Mouse (Mus musculus) testis, adult 2 months (tissue): ENCODE data around the gene Rexo1.

Experiments used
- CTCF ChIP-seq: fragments of 200-500 bp; IDR thresholded peaks from 2 replicates; pipeline ENCODE4 v1.5.1; 2012; ENCODE audit warnings: low read depth, mild to moderate bottlenecking, inconsistent platforms, low read length, moderate library complexity; ENCODE audit not compliant: control insufficient read depth, insufficient read depth, insufficient replicate concordance
- POLR2A ChIP-seq: fragments of 200-500 bp; IDR thresholded peaks from 2 replicates; pipeline ENCODE4 v1.6.1; 2012; ENCODE audit warnings: low read depth, mild to moderate bottlenecking, inconsistent platforms, low read length, moderate library complexity; ENCODE audit not compliant: control insufficient read depth

DNA sequence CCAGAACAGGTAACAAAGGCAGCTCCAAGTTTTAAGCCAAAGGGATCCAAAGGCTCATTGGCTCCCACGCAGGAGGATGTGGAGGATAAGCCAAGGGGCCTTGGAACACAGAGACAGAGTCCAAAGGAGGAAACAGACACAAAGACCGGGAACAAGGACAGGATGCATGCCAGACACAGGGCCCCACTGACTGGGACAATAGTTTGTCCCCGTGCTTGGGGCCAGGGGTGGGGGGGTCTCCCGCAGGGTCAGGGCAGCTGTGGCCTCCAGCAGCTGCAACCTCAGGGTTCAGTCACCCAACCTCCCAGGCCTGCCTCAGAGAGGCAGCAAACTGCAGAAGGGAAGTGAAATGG is 25.9 kb upstream of the Rexo1 start:
- TF ChIP-seq CTCF (no peak), POLR2A (no peak)
